Mouse (Mus musculus) MEL-GATA-1-ER (cell line): Measurements from ENCODE around the gene Sept9.
"Not testable (repeated sequence)": the region's sequence is repeated elsewhere in the genome, so short reads cannot be mapped to it uniquely, and the experiment has no call there.

ENCODE experiments used
- DNase-seq: peaks from one replicate; pipeline ENCODE4 v3.0.0-alpha.2; 2012; ENCODE audit warnings: low read depth; ENCODE audit errors: extremely low read depth

Sept9 gene

GRCm38 (mm10) chr11:117311127-117311800 lies 111.8 kb downstream of the Sept9 start:
- no peak for DNase-seq

GRCm38 (mm10) chr11:117312028-117312901 lies 112.8 kb downstream of the Sept9 start:
- no peak for DNase-seq

DNA sequence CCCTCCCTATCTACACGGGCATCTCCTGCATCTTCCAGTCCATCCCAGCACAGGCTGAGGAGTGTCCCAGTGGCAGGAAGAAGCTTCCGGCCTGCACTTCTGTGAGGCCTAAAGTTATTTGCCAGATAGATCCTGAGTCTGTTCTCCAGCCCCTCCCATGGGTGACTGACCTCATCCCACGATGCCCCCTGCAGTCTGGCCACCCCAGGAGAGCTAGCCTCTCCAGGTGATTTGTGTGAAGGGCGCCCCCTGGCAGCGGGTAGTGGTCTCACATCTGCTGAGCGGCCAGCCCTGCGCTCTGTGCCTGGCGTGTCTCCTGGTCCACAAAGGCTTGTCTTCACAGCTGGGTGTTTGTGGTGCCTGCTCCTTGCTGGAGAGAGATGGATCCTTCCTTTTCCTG lies 113.5 kb downstream of the Sept9 start:
- DNase-seq, result no peak

GRCm38 (mm10) chr11:117313446-117313845 lies 114.0 kb downstream of the Sept9 start:
- DNase-seq, result no peak

DNA sequence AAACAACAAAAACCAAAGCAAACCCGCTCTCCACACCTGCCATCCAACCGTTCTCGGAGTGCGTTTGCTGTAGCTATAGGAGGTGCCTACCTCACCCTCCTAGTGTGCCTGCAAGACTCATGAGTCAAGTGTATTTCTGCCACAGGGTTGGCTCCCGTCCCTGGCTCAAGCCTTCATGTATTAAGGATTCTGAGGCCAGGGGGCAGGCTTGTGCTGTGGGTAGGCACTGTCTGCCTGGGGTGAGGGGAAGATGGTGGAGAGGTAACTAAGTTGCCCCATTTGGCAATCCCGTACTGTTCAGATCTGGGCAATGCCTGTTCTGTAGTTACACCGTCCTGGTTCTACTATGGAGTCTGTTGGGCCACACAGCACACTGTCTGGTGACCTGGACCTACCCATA lies 114.6 kb downstream of the Sept9 start:
- DNase-seq, result no peak

GRCm38 (mm10) chr11:117314520-117314919 lies 115.1 kb downstream of the Sept9 start:
- DNase-seq, result no peak

DNA sequence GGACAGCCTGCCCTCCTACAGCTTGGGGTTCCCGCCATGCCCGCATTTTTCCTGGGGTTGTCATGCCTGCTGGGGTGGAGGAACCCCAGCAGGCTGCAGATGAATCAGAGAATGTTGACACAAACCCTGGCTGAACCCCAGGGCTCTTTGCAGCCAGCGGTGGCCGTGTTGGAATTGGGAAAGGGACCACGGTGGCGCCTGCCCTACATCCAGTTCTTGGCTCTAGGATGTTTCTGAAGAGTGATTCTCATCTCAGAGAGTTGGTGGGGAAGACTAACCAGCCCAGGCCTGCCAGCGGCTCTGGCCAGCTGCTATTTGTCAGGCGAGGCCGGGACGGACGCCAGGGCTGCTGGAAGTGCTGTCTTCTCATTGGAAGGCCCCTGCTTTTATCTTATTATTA lies 115.8 kb downstream of the Sept9 start:
- no peak for DNase-seq

DNA sequence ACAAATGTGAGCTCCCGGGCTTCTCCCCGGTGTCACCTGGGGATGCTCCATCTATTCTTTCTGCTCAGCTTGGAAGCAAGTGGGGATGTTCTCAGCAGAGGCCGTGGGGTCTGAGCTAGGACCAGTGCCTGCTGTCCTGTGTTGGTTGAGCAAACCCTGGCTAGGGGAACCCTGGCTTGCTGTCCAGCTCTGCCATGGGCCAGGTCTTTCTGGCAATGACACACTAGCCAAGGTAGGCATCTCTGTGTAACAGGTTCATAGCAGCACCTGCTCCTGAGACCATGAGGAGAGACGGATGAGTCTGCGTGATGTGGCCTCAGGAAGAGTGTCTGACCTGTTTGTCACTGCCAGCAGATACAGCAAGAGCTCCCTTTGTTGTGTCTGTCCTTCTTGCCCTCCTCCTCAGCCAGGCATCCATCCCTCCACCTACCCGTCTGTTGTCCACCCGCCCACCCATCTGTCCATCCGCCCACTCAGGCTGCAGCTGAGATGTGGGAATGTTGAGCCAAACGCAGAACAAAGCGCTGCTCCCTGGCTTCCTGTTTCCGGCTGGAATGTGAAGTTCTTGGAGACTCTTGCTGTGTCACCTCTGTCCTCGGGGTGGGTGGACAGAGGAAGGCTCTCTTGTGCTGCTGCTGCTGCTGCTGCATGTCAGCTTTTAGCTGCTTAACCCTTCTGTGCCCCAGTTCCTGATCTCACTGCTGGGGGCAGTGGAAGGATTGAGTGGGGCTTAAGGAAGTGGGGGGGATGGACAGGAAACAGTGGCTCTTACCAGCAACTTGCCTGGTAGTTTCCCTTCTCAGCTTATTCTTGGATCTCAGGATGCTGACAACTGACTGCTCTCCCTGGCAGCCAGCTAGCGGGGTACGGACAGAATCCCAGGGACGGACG lies 117.2 kb downstream of the Sept9 start:
- DNase-seq, result no peak

DNA sequence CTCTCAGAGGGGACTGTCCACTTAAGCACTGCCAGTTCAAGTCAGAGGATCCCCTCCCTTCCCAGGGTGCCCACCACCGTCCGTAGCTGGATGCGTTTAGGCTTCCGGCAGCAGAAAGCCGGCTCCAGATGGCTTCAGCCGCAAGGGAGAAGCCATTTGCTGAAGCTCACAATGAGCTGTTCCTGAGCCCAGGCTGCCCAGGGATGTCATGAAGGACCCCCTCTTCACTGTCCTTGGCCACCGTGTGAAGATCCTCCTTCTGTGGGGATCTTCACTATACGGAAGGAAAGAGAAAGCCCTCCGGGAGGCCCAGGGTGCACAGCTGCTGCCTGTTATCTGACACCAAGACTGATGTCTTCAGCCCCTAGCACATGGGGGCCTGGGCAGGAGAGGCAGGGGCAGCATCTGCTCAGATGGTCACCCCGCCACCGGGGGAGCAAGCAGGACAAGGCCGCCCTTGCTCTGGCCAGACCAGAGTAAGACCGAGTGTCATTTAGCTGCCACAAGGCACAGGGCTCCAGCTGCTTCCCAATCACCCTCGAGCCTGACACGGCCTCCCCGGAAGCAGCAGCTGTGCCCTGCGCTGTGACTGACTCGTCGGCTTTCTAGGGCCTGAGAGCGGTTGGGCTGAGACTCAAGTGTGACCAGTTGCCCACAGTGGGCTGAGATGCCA lies 118.1 kb downstream of the Sept9 start:
- no peak for DNase-seq

GRCm38 (mm10) chr11:117318202-117318601 lies 118.7 kb downstream of the Sept9 start:
- DNase-seq, result no peak

- no peak for DNase-seq
Observed at GRCm38 (mm10) chr11:117318731-117319542, 119.5 kb downstream of the Sept9 start.

DNA sequence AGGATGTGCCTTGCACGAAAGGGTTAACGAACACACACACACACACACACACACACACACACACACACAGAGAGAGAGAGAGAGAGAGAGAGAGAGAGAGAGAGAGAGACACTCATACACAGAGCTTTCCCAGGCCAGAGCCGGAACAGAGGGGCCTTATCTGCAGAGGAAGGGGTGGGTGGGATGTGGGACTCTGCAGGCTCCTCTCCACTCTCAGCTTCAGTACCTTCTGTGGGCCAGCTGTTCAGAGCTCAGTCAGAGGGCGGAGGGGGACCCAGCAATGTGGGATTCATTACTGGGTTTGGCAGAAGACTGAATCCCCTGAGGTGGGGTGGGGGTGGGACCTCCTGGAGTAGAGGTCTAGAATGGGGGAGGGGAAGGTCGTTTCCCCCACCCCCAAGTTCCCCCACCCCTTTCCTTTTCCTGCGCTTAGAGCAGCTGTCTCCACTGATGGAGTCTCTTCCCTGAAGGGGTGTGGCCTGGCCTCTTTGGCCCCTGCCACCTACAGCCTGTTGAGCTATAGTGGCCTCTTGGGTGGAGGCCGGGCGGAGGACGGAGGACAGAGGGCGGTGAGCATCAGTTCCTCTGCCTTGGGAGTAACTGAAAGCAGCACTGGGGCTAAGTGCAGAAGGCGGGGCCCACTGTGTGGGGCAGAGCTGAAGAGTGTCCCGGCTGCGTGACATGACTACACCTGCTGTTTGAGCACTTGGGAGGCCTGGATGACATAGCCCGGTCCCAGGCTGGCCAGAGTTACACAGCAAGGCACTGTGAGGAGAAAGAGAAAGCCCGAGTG lies 120.3 kb downstream of the Sept9 start:
- peak; percentile 80 for DNase-seq

DNA sequence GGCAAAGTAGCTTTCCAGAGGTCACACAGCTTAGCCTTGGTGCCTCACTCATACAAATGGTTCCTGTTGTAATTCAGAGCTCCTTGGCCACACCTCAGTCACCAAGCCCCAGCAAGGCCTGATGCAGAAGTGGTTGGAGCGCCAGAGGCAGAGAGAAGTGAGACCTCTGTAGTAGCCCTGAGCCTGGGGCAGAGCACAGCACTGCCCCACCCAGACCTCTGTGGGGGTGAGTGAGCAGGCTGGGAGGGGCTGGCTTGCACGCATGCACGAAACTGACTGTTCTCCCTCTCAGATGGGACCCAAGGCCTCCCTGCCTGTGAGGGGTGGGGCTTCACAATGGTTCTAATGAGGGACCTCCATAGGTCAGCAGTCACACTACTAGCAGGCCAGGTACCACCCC lies 121.0 kb downstream of the Sept9 start:
- DNase-seq, result no peak

- DNase-seq, result no peak
Observed at GRCm38 (mm10) chr11:117321311-117321971, 122.0 kb downstream of the Sept9 start.

DNA sequence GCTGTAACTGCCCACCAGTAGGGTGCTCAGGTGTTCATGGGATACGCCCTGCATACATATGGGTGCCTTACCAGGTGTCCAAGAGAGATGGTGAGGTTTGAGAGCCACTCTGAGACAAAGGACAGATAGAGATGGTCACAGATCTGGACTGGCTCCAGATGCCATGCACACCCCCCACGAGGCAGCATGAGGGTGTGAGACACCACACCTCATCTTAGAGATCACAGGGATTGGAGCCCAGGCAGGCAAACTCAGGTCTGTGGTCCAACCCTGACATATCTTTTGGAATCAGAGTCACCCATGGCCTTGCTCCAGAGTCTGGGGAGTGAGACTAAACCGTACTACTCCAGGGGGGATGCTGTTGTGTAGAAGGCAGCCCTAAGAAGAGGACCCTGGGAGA lies 122.8 kb downstream of the Sept9 start:
- DNase-seq, result no peak

DNA sequence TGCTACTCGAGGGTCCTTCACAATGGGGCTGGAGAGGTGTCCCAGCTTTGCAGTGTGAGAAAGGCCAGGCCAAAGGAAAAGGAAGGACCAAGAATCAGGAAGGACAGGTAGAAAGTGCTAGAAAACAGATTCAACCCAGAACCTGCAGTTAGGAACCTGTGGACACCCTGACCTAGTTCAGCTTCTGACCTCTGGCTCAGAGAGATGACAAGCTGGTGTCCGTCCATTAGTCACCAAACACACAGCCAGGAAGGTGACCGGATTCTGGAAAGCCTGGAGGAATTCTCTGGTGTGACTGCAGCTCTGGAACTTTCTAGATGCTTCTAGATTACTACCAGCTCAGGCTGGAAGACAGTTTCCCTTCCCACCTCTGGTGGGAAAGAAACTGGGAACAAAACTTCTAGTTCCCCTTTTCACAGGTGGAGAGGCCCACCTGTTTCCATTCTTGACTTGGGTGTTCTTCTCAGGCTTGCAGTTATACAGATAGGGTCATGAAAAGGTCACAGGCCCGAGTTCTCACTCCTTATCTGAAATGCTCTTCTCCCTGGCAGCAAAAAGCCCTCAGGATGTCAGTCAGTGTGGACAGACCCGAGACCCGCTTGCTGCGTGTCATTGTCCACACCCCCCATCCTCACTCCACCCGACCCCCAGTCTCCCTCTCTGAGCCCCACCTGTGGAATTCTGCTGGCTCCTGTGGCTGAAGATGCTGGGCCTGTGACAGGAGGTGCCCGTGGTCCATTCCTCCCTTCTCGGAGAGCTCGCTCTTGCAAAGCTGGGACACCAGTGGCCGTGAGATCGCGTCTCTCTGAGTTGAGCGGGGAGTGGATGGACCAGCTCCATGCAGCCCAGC lies 123.5 kb downstream of the Sept9 start:
- no peak for DNase-seq

GRCm38 (mm10) chr11:117323976-117324574 lies 124.6 kb downstream of the Sept9 start:
- DNase-seq, result no peak

DNA sequence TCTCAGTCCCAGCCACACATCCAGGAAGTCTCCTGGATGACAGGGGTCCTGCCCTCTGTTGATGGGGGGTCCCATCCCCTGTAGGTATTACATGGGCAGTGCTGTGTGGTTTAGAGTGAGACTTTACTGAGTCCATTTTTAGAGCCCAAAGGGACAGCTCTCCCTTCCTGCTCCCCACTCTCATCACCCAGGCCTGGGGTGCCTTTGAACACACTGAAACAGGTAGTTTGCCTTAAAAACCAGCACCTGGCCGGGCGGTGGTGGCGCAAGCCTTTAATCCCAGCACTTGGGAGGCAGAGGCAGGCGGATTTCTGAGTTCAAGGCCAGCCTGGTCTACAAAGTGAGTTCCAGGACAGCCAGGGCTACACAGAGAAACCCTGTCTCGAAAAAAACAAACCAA lies 125.3 kb downstream of the Sept9 start:
- not testable (repeated sequence) for DNase-seq
